Mouse (Mus musculus) left cerebral cortex, adult 2 months (tissue): Measurements from ENCODE around the gene Hmmr. TPM values are rescaled to one million over a fixed set of nuclear protein-coding genes. Genes with fewer than 3 reads are reported as not detected.
A peak's percentile ranks its signal among the peaks of the same experiment; 100 is the strongest.
"Not testable (repeated sequence)": the region's sequence is repeated elsewhere in the genome, so short reads cannot be mapped to it uniquely, and the experiment has no call there.

ENCODE experiments used
- DNase-seq, 2 experiments: peaks; one replicate each; pipeline ENCODE4 v3.0.0; 2021 to 2022; ENCODE audit warnings: low spot score in 2 of 2, mixed read lengths in 1 of 2; ENCODE audit errors: extremely low spot score in 1 of 2
- H3K27ac ChIP-seq: fragments of 200-600 bp; 2 replicates; pipeline ENCODE4 v1.8.1; 2022
- H3K4me3 ChIP-seq: fragments of 200-600 bp; 2 replicates; pipeline ENCODE4 v1.8.1; 2022
- CTCF ChIP-seq: fragments of 200-600 bp; IDR thresholded peaks from 2 replicates; pipeline ENCODE4 v1.8.1; 2022; ENCODE audit warnings: antibody characterized with exemption, mild to moderate bottlenecking, moderate library complexity
- intact Hi-C: fragments of 180-260 bp; cut with DNase I; formaldehyde crosslinking; loops from one replicate; pipeline ENCODE4 v1.15.1; 2025
- total RNA-seq, 2 experiments: library from RNA; stranded (reverse); gene quantifications; 2 replicates each; pipeline ENCODE4 v1.2.3; 2021

Hmmr gene
- total RNA-seq, 2 experiments from 2014 or later: 0.33 to 0.50 TPM

DNA sequence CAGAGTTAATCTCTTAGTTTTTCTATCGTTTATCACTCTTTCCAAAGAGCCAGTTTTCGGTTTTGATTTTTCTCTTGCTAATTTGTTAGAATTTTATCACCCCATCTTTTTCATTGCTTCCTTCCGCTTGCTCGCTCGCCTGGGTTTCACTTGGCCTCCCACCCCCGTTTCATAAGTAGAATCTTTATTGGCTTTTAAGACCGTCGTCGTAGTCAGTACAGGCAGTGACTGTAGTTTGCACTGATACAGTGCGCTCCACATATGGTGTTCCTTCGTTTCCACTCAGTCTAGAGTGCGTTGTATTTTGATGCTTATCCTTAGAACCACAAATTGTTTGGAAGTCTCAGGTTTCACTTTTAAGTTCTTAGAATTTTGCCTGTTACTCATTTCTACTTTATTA, 13.1 kb upstream of the Hmmr start:
- no peak for DNase-seq

DNA sequence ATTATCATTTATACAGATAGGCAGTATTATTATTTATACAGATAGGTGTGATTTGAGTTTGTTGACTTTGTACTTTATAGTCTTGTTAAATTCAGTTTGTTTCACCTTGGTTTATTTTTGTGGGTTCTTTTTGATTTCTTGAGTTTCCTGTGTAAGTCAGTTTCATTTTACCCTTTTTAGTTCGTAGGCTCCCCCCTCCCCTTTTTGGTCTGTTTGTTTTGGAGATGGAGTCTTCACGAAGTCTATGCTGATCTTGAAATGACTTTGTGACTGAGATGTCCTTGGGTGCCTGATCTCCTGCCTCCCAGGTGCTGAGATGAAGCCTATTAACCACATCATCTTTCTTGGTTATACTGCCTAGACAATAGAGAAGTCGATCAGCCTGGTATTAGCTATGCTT, 11.1 kb upstream of the Hmmr start:
- no peak for DNase-seq
- TF ChIP-seq CTCF: no peak
- H3K4me3 ChIP-seq: no peak overlapping the region
- H3K27ac ChIP-seq: no peak overlapping the region
- intact Hi-C loops: no loop called here

More for the DNA sequence above, 13.1 kb upstream of the Hmmr start:
- no peak overlapping the region for H3K27ac ChIP-seq
- TF ChIP-seq CTCF: no peak
- intact Hi-C loops: no loop called here
- no peak overlapping the region for H3K4me3 ChIP-seq

DNA sequence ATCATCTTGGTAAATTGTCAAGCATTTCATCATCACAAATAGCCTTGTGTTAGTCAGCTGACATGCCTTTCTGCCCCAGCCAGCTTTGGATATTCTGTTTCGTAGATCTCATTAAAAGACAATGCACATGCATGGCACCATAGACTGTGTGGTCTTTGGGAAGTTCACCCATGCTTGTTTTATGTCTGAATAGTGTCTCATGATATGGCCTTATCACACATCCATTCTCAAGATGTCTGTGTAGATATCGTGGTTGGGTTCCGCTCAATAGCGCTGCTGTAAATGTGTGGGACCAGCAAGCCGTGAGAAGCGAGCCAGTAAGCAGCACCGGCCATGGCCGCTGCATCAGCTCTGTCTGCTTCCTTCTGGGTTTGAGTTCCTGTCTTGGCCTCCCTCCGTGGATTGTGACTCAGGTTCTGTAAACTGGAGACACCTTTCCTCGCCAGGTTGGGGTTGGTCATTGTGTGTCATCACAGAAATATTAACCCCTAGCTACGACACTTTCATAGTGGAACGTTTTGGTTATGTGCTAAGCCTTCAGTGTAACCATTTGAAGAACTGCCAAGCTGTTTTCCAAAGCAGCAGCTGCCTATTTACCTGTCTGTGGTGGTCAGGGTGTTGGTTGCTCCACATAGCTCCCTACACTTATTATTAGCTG, 8.5 kb upstream of the Hmmr start:
- no peak overlapping the region for H3K4me3 ChIP-seq
- no peak overlapping the region for H3K27ac ChIP-seq
- intact Hi-C loops: no loop called here
- no peak for TF ChIP-seq CTCF
- DNase-seq: no peak

DNA sequence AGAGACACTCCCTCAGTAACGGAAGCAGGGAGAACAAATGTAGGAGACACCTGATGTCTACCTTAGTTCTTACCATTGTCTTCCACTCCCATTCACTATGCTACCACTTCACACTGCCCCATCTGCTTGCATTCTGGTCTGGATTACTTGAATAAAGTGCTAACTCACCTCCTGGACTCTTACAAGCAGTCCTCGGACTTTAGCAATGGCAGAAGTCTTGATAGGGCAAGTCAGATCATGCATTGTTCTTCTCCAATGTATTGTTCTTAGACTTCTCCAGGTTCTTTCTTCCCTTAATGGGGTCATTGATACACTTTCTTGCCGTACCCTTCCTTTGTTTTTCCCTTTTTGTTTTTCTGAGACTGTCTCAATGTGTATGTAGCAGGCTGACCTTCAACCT, 4.1 kb upstream of the Hmmr start:
- no peak for TF ChIP-seq CTCF
- intact Hi-C loops: no loop called here
- DNase-seq: no peak

DNA sequence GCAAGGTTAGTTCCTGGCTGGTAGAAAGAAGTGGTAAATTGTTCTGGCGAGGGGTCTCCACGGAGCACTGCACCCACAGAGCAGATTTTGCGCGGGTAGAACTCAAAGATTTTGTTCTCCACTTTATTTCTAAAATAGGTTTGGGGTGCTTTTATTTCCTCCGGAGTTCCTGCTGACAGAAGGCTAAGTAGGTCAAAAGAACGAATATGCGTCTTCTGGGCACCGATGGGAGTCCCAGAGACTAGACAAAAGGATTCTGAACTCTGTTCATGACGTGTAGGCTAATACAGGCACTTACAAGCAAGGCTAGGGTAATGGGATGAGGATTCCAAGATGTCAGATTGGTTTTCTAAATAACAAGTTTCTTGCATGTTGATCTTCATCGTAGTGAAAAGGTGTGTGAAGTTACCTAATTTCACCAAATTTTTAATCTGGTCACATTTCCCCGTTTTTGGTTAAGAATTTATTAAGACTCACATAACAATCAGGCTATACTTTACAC, 1.1 kb upstream of the Hmmr start:
- intact Hi-C loops: loop anchor here (2.0 kb wide), 1 partner anchor 20 kb away; the partner anchor contains the start of gene Ccng1
- peak overlapping the region; percentile 69 for H3K4me3 ChIP-seq
- no peak for DNase-seq
- TF ChIP-seq CTCF: no peak
- H3K27ac ChIP-seq: peak overlapping the region; percentile 88

More for the DNA sequence above, 4.1 kb upstream of the Hmmr start:
- Histone ChIP-seq H3K4me3 (no peak overlapping the region), H3K27ac (no peak overlapping the region)

DNA sequence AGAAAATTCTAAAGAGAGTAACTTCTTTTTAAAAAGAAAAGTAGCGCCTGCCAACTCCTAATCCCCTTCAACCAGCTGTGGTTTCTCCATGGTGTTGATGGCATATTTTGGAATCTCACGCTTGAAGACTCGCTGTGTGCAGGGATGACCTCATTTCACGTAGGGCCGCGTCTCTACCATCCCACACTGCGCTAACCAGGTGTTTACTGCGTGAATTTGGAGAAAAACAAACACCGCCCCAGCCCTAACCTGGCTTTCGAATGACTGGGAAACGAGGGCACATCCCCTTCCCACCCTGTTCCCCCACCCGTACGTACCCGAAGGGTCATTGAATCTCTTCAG, 254 bp downstream of the Hmmr start:
- DNase-seq: no peak
- TF ChIP-seq CTCF: no peak
- intact Hi-C loops: loop anchor here (2.0 kb wide), 1 partner anchor 40 kb away; no protein-coding TSS in a partner anchor
- H3K27ac ChIP-seq: no peak overlapping the region
- H3K4me3 ChIP-seq: 0 out of 2 replicates have a peak overlapping the region, but pooled peaks have one; percentile 4

DNA sequence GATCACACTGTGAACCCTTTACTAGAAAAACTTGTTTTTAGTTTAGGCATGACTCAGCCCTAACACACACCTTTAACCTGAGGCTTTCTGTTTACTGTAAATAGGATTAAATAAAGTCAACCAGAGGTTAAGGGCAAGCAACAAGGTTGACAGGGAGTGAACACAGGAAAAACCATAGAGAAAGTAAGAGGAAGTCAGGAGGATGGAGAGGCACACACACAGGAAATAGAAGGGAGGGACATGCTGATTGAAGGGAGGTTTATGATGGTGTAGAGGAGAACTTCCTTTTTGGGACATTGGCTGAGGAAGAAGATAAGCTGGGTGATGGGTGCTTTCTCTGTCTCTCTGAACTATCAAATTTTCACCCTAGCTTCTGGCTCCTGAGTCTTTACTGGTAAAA, 14.9 kb downstream of the Hmmr start:
- Histone ChIP-seq H3K4me3 (no peak overlapping the region), H3K27ac (no peak overlapping the region)
- intact Hi-C loops: no loop called here
- TF ChIP-seq CTCF: no peak
- DNase-seq: no peak

DNA sequence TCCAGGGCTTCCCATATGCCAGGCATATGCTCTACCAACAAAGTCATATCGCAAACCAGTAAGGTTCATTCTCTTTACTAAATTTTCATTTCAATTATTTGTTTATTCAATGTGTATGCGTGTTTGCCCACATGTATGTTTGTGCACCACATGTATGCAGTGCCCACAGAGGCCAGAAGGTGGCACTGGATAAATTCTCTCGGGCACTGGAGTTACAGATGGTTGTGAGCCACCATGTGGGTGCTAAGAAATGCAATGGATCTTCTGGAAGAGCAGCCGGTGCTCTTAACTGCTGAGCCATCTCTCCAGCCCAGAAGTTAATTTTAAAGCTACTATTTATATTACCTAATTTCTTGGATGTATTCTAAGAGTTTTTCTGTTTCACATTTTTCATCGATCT, 17.7 kb downstream of the Hmmr start:
- intact Hi-C loops: no loop called here
- no peak overlapping the region for H3K4me3 ChIP-seq
- H3K27ac ChIP-seq: peak overlapping the region; percentile 19; the same call in 1 of the 2 replicates
- peak; percentile 27 for TF ChIP-seq CTCF
- DNase-seq: no peak

DNA sequence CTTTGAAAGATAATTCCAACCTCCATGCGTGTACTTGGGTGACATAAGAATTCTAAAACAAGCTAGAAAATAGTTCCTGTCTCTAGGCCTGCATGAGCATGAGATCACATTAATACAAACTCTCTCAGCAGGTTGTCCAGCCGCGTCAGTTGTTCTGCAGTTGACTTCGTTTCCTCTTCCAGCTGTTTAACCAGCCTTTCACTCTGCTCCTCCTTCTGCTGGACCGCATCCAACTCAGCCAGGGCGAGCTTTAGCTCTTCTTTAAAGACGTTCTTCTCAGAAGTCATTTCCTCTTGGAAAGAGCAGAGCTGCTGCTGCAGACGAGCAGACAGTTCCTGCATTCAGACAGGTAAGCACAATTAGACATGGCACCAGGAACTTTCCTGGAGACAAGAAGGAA, 19.4 kb downstream of the Hmmr start:
- H3K27ac ChIP-seq: no peak overlapping the region
- DNase-seq: no peak
- TF ChIP-seq CTCF: no peak
- intact Hi-C loops: no loop called here
- H3K4me3 ChIP-seq: no peak overlapping the region

DNA sequence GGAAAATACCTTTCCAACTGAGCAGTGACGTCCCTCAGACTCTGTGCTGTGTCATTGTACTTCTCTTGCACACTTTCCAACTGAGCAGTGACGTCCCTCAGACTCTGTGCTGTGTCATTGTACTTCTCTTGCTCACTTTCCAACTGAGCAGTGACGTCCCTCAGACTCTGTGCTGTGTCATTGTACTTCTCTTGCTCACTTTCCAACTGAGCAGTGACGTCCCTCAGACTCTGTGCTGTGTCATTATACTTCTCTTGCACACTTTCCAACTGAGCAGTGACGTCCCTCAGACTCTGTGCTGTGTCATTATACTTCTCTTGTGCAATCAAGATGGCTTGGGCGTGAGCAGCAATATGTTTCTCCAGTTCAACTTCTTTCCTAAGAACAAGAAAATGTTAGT, 23.3 kb downstream of the Hmmr start:
- H3K27ac ChIP-seq, H3K4me3 ChIP-seq, DNase-seq, intact Hi-C loops: not testable (repeated sequence)

DNA sequence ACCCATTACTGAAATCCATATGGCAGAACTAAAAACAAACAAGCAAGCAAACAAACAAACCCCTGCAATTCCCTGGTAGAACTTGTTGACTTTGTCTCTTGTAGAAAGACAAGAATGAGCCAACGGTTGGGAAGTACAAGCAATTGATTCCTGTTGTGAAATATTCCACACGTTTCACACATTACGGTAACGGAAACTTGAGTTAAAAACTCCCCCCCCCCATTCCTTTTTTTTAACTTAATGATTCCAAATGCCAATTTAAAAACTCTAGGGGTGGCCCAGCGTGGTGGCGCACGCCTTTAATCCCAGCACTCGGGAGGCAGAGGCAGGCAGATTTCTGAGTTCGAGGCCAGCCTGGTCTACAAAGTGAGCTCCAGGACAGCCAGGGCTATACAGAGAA, 38.1 kb downstream of the Hmmr start, which contains the start of gene Mat2b:
Mat2b (minus strand) TSS at position 101 of the 400 bp plus-strand sequence.
- TF ChIP-seq CTCF: no peak
- Histone ChIP-seq H3K4me3 (peak within 1 kb of the TSS; percentile 97), H3K27ac (peak within 1 kb of the TSS; percentile 95)
- intact Hi-C loops: no loop called here
- DNase-seq: no peak

DNA sequence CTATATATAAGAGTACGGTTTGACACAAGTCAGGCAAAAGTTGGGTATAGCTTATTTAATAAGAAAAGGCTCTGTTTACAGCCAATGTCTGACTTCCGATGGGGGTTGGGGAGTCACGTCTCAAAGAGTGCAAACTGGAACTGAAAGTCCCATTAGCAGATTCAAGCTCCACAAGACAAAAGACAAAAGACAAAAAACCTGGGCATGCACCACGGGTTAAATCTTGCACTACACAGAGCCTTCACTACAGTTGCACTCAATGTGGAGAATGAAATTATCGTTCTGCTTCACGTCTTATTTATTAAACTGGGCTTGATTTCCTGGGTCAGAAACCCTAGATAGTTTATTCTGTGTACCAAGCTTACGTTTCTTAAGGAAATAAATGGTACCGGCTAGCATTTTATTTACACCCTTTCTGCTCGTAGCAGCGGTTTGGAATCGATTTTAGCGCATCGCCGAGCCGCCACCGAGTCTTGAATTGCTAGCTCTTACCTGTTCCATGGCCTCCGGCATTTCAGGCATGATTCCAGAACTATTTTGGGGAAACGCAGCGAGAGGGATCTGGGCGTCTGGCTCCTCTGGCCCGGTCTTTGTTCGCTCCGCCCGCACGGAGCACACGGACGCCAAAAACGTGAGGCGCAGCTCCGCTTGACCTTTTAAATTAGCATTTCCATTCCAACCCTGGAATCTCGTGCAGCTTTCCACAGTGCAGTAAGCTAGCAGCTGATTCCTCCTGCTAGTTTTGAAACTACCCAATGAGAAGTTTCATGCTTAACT, 38.7 kb downstream of the Hmmr start:
- intact Hi-C loops: loop anchor here (5.0 kb wide), 1 partner anchor 142 kb away; no protein-coding TSS in a partner anchor
- DNase-seq: peak; percentile 31
- Histone ChIP-seq H3K4me3 (peak overlapping the region; percentile 97), H3K27ac (peak overlapping the region; percentile 95)
- no peak for TF ChIP-seq CTCF
